ENCODE assay signal across 22 mouse cellular contexts in genomic region chr17:36151200-36151599, GRCm38 (mm10). TPM values are rescaled to one million over a fixed set of nuclear protein-coding genes. Genes with fewer than 3 reads are reported as not detected.
A peak's percentile ranks its signal among the peaks of the same experiment; 100 is the strongest.
DNase-seq lines count a peak whose midpoint lies in the region; ATAC-seq and TF ChIP-seq lines count a peak whose summit lies in the region.
"Not testable (repeated sequence)": the region's sequence is repeated elsewhere in the genome, so short reads cannot be mapped to it uniquely, and the experiment has no call there.
"Had no signal": no experiment of that assay in that cellular context is flagged by ENCODE, and none has a peak within 500 bp of the region (broad histone marks: within the 10 kb centered on the region; RNA-seq: fewer than 3 reads in every experiment).

No protein-coding gene starts in this region.

- not testable (repeated sequence) for H3K9ac ChIP-seq in ES-Bruce4 (ENCODE audit: low read depth, poor library complexity, severe bottlenecking); liver, adult 2 months (ENCODE audit: low read depth, low read length); midbrain, embryonic 11.5 days (ENCODE audit: low read length)

- H3K79me2 ChIP-seq in liver, adult 2 months (ENCODE audit: control insufficient read depth, insufficient read depth, low read length) = not testable (repeated sequence)

- not testable (repeated sequence) for H3K9me3 ChIP-seq in ES-Bruce4 (replicated peaks; ENCODE audit: control insufficient read depth, insufficient read depth, low read length, poor library complexity, severe bottlenecking); midbrain, embryonic 11.5 days (ENCODE audit: control insufficient read depth, low read length)

- H3K4me1 ChIP-seq in ES-Bruce4 (ENCODE audit: control insufficient read depth, insufficient read depth, low read length); liver, adult 2 months (ENCODE audit: control insufficient read depth, insufficient read depth, low read length); midbrain, embryonic 11.5 days (ENCODE audit: control insufficient read depth, insufficient read depth, low read length): not testable (repeated sequence)

- not testable (repeated sequence) for H3K4me2 ChIP-seq in midbrain, embryonic 11.5 days

- peak; percentile 88 for TF ChIP-seq EP300 in ES-Bruce4 (IDR thresholded peaks at IDR 0.05; ENCODE audit: insufficient read depth, low read depth, low read length)

- H3K4me3 ChIP-seq in ES-Bruce4 (ENCODE audit: low read depth, low read length); liver, adult 2 months (ENCODE audit: insufficient read depth, low read depth, low read length); midbrain, embryonic 11.5 days (ENCODE audit: low read depth, low read length): not testable (repeated sequence)

- not testable (repeated sequence) for TF ChIP-seq CTCF in ES-Bruce4 (IDR thresholded peaks at IDR 0.05; ENCODE audit: low read depth, low read length); liver, adult 2 months (IDR thresholded peaks at IDR 0.05; ENCODE audit: low read depth, low read length)

- not testable (repeated sequence) for H3K36me3 ChIP-seq in ES-Bruce4 (ENCODE audit: control insufficient read depth, insufficient read depth, low read length, poor library complexity, severe bottlenecking); liver, adult 2 months (ENCODE audit: control insufficient read depth, insufficient read depth, low read length); midbrain, embryonic 11.5 days (ENCODE audit: control insufficient read depth, insufficient read depth, low read length)

- not testable (repeated sequence) for TF ChIP-seq POLR2A in ES-Bruce4 (IDR thresholded peaks at IDR 0.05; ENCODE audit: insufficient read depth, low read length); liver, adult 2 months (IDR thresholded peaks at IDR 0.05; ENCODE audit: extremely low read depth, insufficient read depth, low read length)

- WGBS in liver, adult 2 months = 13% methylated on average over 4 of the region's 4 CpGs
- WGBS in midbrain, embryonic 11.5 days = 38% methylated on average over 4 of the region's 4 CpGs

- H3K27me3 ChIP-seq in ES-Bruce4 (ENCODE audit: control insufficient read depth, insufficient read depth, low read length, poor library complexity, severe bottlenecking); liver, adult 2 months (ENCODE audit: control insufficient read depth, insufficient read depth, low read length); midbrain, embryonic 11.5 days (ENCODE audit: control insufficient read depth, insufficient read depth, low read length): not testable (repeated sequence)

- ATAC-seq in midbrain, embryonic 11.5 days (ENCODE audit: low FRiP score) = not testable (repeated sequence)

- DNase-seq in 3134 (ENCODE audit: extremely low read depth, insufficient read length, low spot score) = peak; percentile 28
- DNase-seq in kidney, adult 9 months = peak; percentile 20
- peak; percentile 67 for DNase-seq in liver, adult 2 months (ENCODE audit: extremely low read depth, low read depth, low spot score)
- DNase-seq in midbrain, embryonic 11.5 days (ENCODE audit: low spot score, missing footprints) = peak; percentile 61

- not testable (repeated sequence) for H3K27ac ChIP-seq in ES-Bruce4 (ENCODE audit: insufficient read depth, low read length); liver, adult 2 months (replicated peaks; ENCODE audit: insufficient read depth, low read depth, low read length); midbrain, embryonic 11.5 days (ENCODE audit: low read depth, low read length)

RNA-seq across cellular contexts. Expression of gene Gm8909, which starts 17.1 kb away (rescaled TPM):
- polyA plus RNA-seq in ES-Bruce4 (2011; ENCODE audit: insufficient read depth, insufficient read length, low read depth, missing spikeins) = 13.5 and 17.5 TPM in 2 replicates
- total RNA-seq in liver, adult 2 months (2014; rRNA removed) = not detected in 2 replicates
- polyA plus RNA-seq in liver, adult 2 months (2012; rRNA removed) = not detected in 2 replicates
- 0.16 TPM in 1 of 2 replicates, not detected in the other for polyA plus RNA-seq in midbrain, embryonic 11.5 days (2014; fragmentation: Nextera tagmentation; extraction: Ambion mirVana)
- total RNA-seq: adrenal gland, adult 2 months; adrenal gland, postnatal 25 days; common myeloid progenitor, adult 5-6 weeks; ES-E14; MEL had no signal
- polyA plus RNA-seq: adrenal gland, adult 2 months; brain, embryonic 14.5 days; embryonic facial prominence, embryonic 11.5 days; embryonic facial prominence, embryonic 13.5 days; embryonic facial prominence, embryonic 15.5 days; erythroblast, embryonic 14.5 days; forebrain, embryonic 10.5 days; forebrain, embryonic 12.5 days; forebrain, embryonic 14.5 days; forebrain, embryonic 16.5 days had no signal

RNA-seq across cellular contexts. Expression of gene Gm7030, which starts 22.0 kb away (rescaled TPM):
- 0.81 and 1.4 TPM in 2 replicates for polyA plus RNA-seq in ES-Bruce4 (2011; ENCODE audit: insufficient read depth, insufficient read length, low read depth, missing spikeins)
- not detected in 2 replicates for total RNA-seq in liver, adult 2 months (2014; rRNA removed)
- polyA plus RNA-seq in liver, adult 2 months (2012; rRNA removed) = not detected in 2 replicates
- polyA plus RNA-seq in midbrain, embryonic 11.5 days (2014; fragmentation: Nextera tagmentation; extraction: Ambion mirVana) = not detected in 2 replicates
- total RNA-seq: adrenal gland, adult 2 months; adrenal gland, postnatal 10 days; adrenal gland, postnatal 25 days; adrenal gland, postnatal 4 days; CH12.LX; common myeloid progenitor, adult 5-6 weeks; ES-E14; MEL had no signal
- polyA plus RNA-seq: adrenal gland, adult 2 months; brain, embryonic 14.5 days; embryonic facial prominence, embryonic 11.5 days; embryonic facial prominence, embryonic 13.5 days; embryonic facial prominence, embryonic 15.5 days; forebrain, embryonic 10.5 days; forebrain, embryonic 12.5 days; forebrain, embryonic 14.5 days; forebrain, embryonic 16.5 days had no signal

RNA-seq across cellular contexts. Expression of gene Gm19684, which starts 29.7 kb away (rescaled TPM):
- 0.41 TPM in 1 of 2 replicates, not detected in the other for polyA plus RNA-seq in ES-Bruce4 (2011; ENCODE audit: insufficient read depth, insufficient read length, low read depth, missing spikeins)
- total RNA-seq in liver, adult 2 months (2014; rRNA removed) = 0.18 and 0.47 TPM in 2 replicates
- polyA plus RNA-seq in liver, adult 2 months (2012; rRNA removed) = 0.10 and 0.11 TPM in 2 replicates
- polyA plus RNA-seq in midbrain, embryonic 11.5 days (2014; fragmentation: Nextera tagmentation; extraction: Ambion mirVana) = not detected in 2 replicates
- total RNA-seq: adrenal gland, postnatal 10 days; ES-E14; MEL had no signal
- polyA plus RNA-seq: brain, embryonic 14.5 days; embryonic facial prominence, embryonic 11.5 days; embryonic facial prominence, embryonic 13.5 days; embryonic facial prominence, embryonic 15.5 days; erythroblast, embryonic 14.5 days; forebrain, embryonic 10.5 days; forebrain, embryonic 12.5 days; forebrain, embryonic 14.5 days; forebrain, embryonic 16.5 days had no signal

RNA-seq across cellular contexts. Expression of gene H2-T3, which starts 38.9 kb away (rescaled TPM):
- 0.64 and 0.84 TPM in 2 replicates for polyA plus RNA-seq in ES-Bruce4 (2011; ENCODE audit: insufficient read depth, insufficient read length, low read depth, missing spikeins)
- total RNA-seq in liver, adult 2 months (2014; rRNA removed) = not detected in 2 replicates
- polyA plus RNA-seq in liver, adult 2 months (2012; rRNA removed) = not detected in 2 replicates
- polyA plus RNA-seq in midbrain, embryonic 11.5 days (2014; fragmentation: Nextera tagmentation; extraction: Ambion mirVana) = not detected in 2 replicates
- total RNA-seq: adrenal gland, adult 2 months; adrenal gland, postnatal 10 days; adrenal gland, postnatal 25 days; adrenal gland, postnatal 4 days; CH12.LX; common myeloid progenitor, adult 5-6 weeks; MEL had no signal
- polyA plus RNA-seq: adrenal gland, adult 2 months; brain, embryonic 14.5 days; embryonic facial prominence, embryonic 11.5 days; embryonic facial prominence, embryonic 13.5 days; embryonic facial prominence, embryonic 15.5 days; erythroblast, embryonic 14.5 days; forebrain, embryonic 10.5 days; forebrain, embryonic 12.5 days; forebrain, embryonic 14.5 days; forebrain, embryonic 16.5 days had no signal

Comparison
In these comparisons a context has a peak if more than half of its experiments do, and no peak if none do; other contexts are left out.
1. RNA of gene Gm8909, which starts 17.1 kb away (polyA plus RNA-seq): 13.5 to 17.5 TPM in ES-Bruce4; 0.16 TPM in midbrain, embryonic 11.5 days and not detected in liver, adult 2 months; every median in the first group is over 10 times any median in the second.
2. Peak in every context shown above with its lines, with median percentiles within 50 percentile points of each other: DNase-seq.